Mouse (Mus musculus): ENCODE results near the gene Higd1c. TPM values are rescaled to one million over a fixed set of nuclear protein-coding genes. Genes with fewer than 3 reads are reported as not detected.
"Not testable (repeated sequence)": the region's sequence is repeated elsewhere in the genome, so short reads cannot be mapped to it uniquely, and the experiment has no call there.

The Higd1c gene
- polyA plus RNA-seq, 1 experiment from 2014 or later: not detected

GRCm38 (mm10) chr15:100421758-100422197 is 57.4 kb downstream of the Higd1c start, which contains the start of gene Gm5475:
TSS of gene Gm5475 (plus strand) at chr15:100422147.
- ATAC-seq (ENCODE audit: low FRiP score, low TSS enrichment); DNase-seq; H3K36me3 ChIP-seq (ENCODE audit: control insufficient read depth, insufficient read depth, low read length); H3K9me3 ChIP-seq (ENCODE audit: control insufficient read depth, low read length): not testable (repeated sequence)
- H3K4me2 ChIP-seq (ENCODE audit: low read length): peak within 1 kb of the TSS; percentile 92
- H3K4me3 ChIP-seq (replicated peaks; ENCODE audit: low read depth, low read length): peak within 1 kb of the TSS; percentile 97
- WGBS: 27% methylated on average over 3 of the region's 3 CpGs
- H3K27me3 ChIP-seq (ENCODE audit: control insufficient read depth, insufficient read depth, low read length): peaks cover 22% of the 10 kb centered on the region
- H3K4me1 ChIP-seq (ENCODE audit: control insufficient read depth, insufficient read depth, low read length): peaks cover 21% of the 10 kb centered on the region
- H3K27ac ChIP-seq (replicated peaks; ENCODE audit: low read depth, low read length): peak within 1 kb of the TSS; percentile 55
- peak within 1 kb of the TSS; percentile 88 for H3K9ac ChIP-seq (replicated peaks; ENCODE audit: low read length)

DNA sequence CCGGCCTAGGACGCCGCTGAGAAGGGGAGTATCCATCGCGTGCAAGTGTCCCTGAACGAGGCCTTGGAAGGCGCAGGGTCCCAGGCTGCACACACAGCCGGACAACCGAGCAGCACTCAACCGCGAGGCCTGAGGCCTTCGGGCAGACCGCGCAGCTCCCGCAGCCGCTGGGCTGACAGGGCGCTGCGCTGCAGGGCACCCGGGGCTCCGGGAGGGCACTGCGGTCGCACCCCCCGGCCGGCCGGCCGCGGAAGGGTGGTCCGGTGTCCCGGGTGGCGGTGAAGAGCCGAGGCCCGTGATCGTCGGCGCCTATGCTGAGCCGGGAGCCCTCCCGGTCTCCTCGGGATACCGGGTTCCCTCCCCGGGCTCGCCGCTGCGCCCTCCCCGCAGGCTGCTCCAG is 58.1 kb downstream of the Higd1c start:
- Histone ChIP-seq H3K36me3 (ENCODE audit: control insufficient read depth, insufficient read depth, low read length) (no peaks in the 10 kb centered on the region), H3K4me1 (ENCODE audit: control insufficient read depth, insufficient read depth, low read length) (peaks cover 21% of the 10 kb centered on the region), H3K9ac (replicated peaks; ENCODE audit: low read length) (peak overlapping the region; percentile 88), H3K27ac (replicated peaks; ENCODE audit: low read depth, low read length) (peak overlapping the region; percentile 55), H3K4me3 (replicated peaks; ENCODE audit: low read depth, low read length) (peak overlapping the region; percentile 97), H3K9me3 (ENCODE audit: control insufficient read depth, low read length) (no peaks in the 10 kb centered on the region), H3K4me2 (ENCODE audit: low read length) (peak overlapping the region; percentile 92), H3K27me3 (ENCODE audit: control insufficient read depth, insufficient read depth, low read length) (peaks cover 22% of the 10 kb centered on the region)
- DNase-seq (peak; percentile 61), ATAC-seq (ENCODE audit: low FRiP score, low TSS enrichment) (peak; percentile 68)
- under 1% methylated on average over 43 of the region's 44 CpGs for WGBS

DNA sequence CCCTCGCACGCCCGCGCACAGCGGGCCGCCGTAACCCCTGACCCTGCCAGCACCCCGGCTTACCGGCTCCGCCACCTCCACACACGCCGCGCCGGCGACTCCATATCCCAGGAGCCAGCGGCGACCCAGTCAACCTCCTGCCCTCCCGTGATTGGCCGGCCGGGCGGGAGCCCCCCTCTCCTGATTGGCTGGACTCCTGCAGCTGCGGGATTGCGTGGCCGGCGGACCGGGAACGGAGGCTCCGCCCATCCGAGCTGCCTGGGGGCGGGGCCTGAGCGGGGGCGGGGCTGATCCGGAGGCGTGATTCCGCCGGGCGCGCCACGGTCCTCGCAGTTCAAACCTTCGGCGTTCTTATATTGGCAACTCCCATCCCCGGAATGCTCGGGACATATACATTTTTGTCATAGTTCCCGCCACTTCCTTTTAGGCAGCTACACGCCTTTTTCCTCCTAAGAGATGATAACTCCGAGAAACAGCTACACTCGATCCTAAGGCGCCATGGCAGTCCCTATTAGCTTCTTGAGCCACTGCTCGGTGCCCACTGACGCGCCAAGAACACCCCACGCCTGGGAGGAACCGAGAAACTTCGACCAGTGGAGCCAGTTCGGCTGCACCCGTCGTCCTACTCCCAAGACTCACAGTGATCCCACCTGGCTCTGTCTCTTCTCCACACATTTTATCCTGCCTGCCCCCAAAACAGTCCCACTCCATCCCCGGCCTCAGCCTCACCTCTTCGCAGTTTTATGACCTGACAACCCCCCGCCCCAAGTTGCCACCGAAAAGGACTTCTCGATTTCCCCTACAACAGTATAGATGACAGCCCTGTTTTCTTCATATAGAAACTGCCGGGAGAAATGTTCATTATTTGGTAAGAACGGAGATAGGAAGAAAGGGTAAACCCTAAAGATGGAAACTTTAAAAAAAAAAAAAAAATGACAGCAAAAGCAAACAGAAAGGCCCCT is 58.8 kb downstream of the Higd1c start:
- WGBS: 1% methylated on average over 65 of the region's 65 CpGs
- Histone ChIP-seq H3K27me3 (ENCODE audit: control insufficient read depth, insufficient read depth, low read length) (peaks cover 22% of the 10 kb centered on the region), H3K4me1 (ENCODE audit: control insufficient read depth, insufficient read depth, low read length) (peaks cover 21% of the 10 kb centered on the region), H3K36me3 (ENCODE audit: control insufficient read depth, insufficient read depth, low read length) (no peaks in the 10 kb centered on the region), H3K9ac (replicated peaks; ENCODE audit: low read length) (peak overlapping the region; percentile 88), H3K4me3 (replicated peaks; ENCODE audit: low read depth, low read length) (peak overlapping the region; percentile 97), H3K9me3 (ENCODE audit: control insufficient read depth, low read length) (no peaks in the 10 kb centered on the region), H3K27ac (replicated peaks; ENCODE audit: low read depth, low read length) (peak overlapping the region; percentile 55; the same call in 1 of the 2 replicates), H3K4me2 (ENCODE audit: low read length) (peak overlapping the region; percentile 92)
- peak; percentile 96 for DNase-seq
- peak; percentile 99 for ATAC-seq (ENCODE audit: low FRiP score, low TSS enrichment)

- Histone ChIP-seq H3K4me3 (replicated peaks; ENCODE audit: low read depth, low read length) (peak overlapping the region; percentile 97), H3K4me2 (ENCODE audit: low read length) (peak overlapping the region; percentile 92), H3K27me3 (ENCODE audit: control insufficient read depth, insufficient read depth, low read length) (peaks cover 22% of the 10 kb centered on the region), H3K4me1 (ENCODE audit: control insufficient read depth, insufficient read depth, low read length) (peaks cover 21% of the 10 kb centered on the region), H3K36me3 (ENCODE audit: control insufficient read depth, insufficient read depth, low read length) (no peaks in the 10 kb centered on the region), H3K27ac (replicated peaks; ENCODE audit: low read depth, low read length) (no peak overlapping the region), H3K9ac (replicated peaks; ENCODE audit: low read length) (peak overlapping the region; percentile 16; the same call in 1 of the 2 replicates), H3K9me3 (ENCODE audit: control insufficient read depth, low read length) (no peaks in the 10 kb centered on the region)
- WGBS: 3% methylated on average over 14 of the region's 14 CpGs
- ATAC-seq (ENCODE audit: low FRiP score, low TSS enrichment): no peak
- DNase-seq: peak; percentile 33
These were observed 59.6 kb downstream of the Higd1c start for GRCm38 (mm10) chr15:100423916-100424315.

- Histone ChIP-seq H3K9ac (replicated peaks; ENCODE audit: low read length) (peak within 1 kb of the TSS; percentile 16; the same call in 1 of the 2 replicates), H3K27ac (replicated peaks; ENCODE audit: low read depth, low read length) (no peak within 1 kb of the TSS), H3K36me3 (ENCODE audit: control insufficient read depth, insufficient read depth, low read length) (no peaks in the 10 kb centered on the region), H3K27me3 (ENCODE audit: control insufficient read depth, insufficient read depth, low read length) (peaks cover 22% of the 10 kb centered on the region), H3K4me2 (ENCODE audit: low read length) (peak within 1 kb of the TSS; percentile 92), H3K4me1 (ENCODE audit: control insufficient read depth, insufficient read depth, low read length) (peaks cover 21% of the 10 kb centered on the region), H3K4me3 (replicated peaks; ENCODE audit: low read depth, low read length) (peak within 1 kb of the TSS; percentile 97), H3K9me3 (ENCODE audit: control insufficient read depth, low read length) (no peaks in the 10 kb centered on the region)
- peak; percentile 13 for DNase-seq
- ATAC-seq (ENCODE audit: low FRiP score, low TSS enrichment): no peak
- WGBS: 29% methylated on average over 17 of the region's 17 CpGs
These were observed 60.2 kb downstream of the Higd1c start, which contains the start of gene Slc11a2 for GRCm38 (mm10) chr15:100424396-100425122. TSS of gene Slc11a2 (minus strand) at chr15:100425072.

GRCm38 (mm10) chr15:100428296-100428905 is 64.1 kb downstream of the Higd1c start:
- no peaks in the 10 kb centered on the region for H3K36me3 ChIP-seq (ENCODE audit: control insufficient read depth, insufficient read depth, low read length)
- H3K9ac ChIP-seq (replicated peaks; ENCODE audit: low read length): no peak overlapping the region
- no peaks in the 10 kb centered on the region for H3K9me3 ChIP-seq (ENCODE audit: control insufficient read depth, low read length)
- 86% methylated on average over 13 of the region's 13 CpGs for WGBS
- H3K4me3 ChIP-seq (replicated peaks; ENCODE audit: low read depth, low read length): no peak overlapping the region
- peaks cover 10% of the 10 kb centered on the region for H3K4me1 ChIP-seq (ENCODE audit: control insufficient read depth, insufficient read depth, low read length)
- DNase-seq (no peak), ATAC-seq (ENCODE audit: low FRiP score, low TSS enrichment) (no peak)
- H3K27me3 ChIP-seq (ENCODE audit: control insufficient read depth, insufficient read depth, low read length): peaks cover 19% of the 10 kb centered on the region
- H3K4me2 ChIP-seq (ENCODE audit: low read length): no peak overlapping the region
- no peak overlapping the region for H3K27ac ChIP-seq (replicated peaks; ENCODE audit: low read depth, low read length)

- Histone ChIP-seq H3K4me3 (replicated peaks; ENCODE audit: low read depth, low read length) (no peak overlapping the region), H3K9ac (replicated peaks; ENCODE audit: low read length) (no peak overlapping the region), H3K27ac (replicated peaks; ENCODE audit: low read depth, low read length) (no peak overlapping the region), H3K36me3 (ENCODE audit: control insufficient read depth, insufficient read depth, low read length) (no peaks in the 10 kb centered on the region), H3K27me3 (ENCODE audit: control insufficient read depth, insufficient read depth, low read length) (peaks cover 4% of the 10 kb centered on the region), H3K9me3 (ENCODE audit: control insufficient read depth, low read length) (no peaks in the 10 kb centered on the region), H3K4me1 (ENCODE audit: control insufficient read depth, insufficient read depth, low read length) (no peaks in the 10 kb centered on the region), H3K4me2 (ENCODE audit: low read length) (no peak overlapping the region)
- DNase-seq (peak; percentile 9), ATAC-seq (ENCODE audit: low FRiP score, low TSS enrichment) (no peak)
- WGBS: 77% methylated on average over 11 of the region's 11 CpGs
These were observed 65.7 kb downstream of the Higd1c start for GRCm38 (mm10) chr15:100429959-100430565.

GRCm38 (mm10) chr15:100433234-100433633 is 68.9 kb downstream of the Higd1c start:
- DNase-seq (no peak), ATAC-seq (ENCODE audit: low FRiP score, low TSS enrichment) (no peak)
- H3K27ac ChIP-seq (replicated peaks; ENCODE audit: low read depth, low read length): no peak overlapping the region
- H3K4me3 ChIP-seq (replicated peaks; ENCODE audit: low read depth, low read length): no peak overlapping the region
- no peak overlapping the region for H3K9ac ChIP-seq (replicated peaks; ENCODE audit: low read length)
- H3K4me1 ChIP-seq (ENCODE audit: control insufficient read depth, insufficient read depth, low read length): no peaks in the 10 kb centered on the region
- WGBS: 68% methylated on average over 4 of the region's 4 CpGs
- no peaks in the 10 kb centered on the region for H3K9me3 ChIP-seq (ENCODE audit: control insufficient read depth, low read length)
- no peak overlapping the region for H3K4me2 ChIP-seq (ENCODE audit: low read length)
- H3K27me3 ChIP-seq (ENCODE audit: control insufficient read depth, insufficient read depth, low read length): no peaks in the 10 kb centered on the region
- no peaks in the 10 kb centered on the region for H3K36me3 ChIP-seq (ENCODE audit: control insufficient read depth, insufficient read depth, low read length)
